Mouse (Mus musculus) adrenal gland, adult (tissue): ENCODE results near the gene Olfr1031.

Experiments
- DNase-seq, 2 experiments: peaks; one replicate each; pipeline ENCODE4 v3.0.0; 2022 to 2023; ENCODE audit warnings: low spot score in 1 of 2; ENCODE audit not compliant: inconsistent age in 2 of 2

Olfr1031 gene

DNA sequence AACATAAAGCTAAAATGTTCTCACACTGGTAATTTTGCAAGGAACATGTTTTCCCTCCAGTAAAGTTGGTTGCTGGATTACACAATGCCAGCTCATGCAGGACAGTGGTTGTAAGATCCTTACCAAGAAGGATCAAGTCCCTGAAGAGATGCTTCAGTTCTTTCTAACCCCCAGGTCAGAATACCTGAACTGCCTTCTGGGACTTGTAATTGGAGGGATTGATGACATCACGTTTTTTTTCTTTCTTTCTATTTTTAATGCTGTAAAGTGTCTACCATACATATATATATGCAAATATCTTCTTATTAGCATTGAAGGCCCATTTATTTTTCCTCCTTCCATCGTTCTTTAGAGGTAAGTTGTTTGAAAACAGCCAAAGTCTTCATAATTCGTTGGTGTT lies at the start of gene Olfr1031:
TSS of gene Olfr1031 (plus strand) at position 301 of the 400 bp plus-strand sequence.
- DNase-seq = no peak

DNA sequence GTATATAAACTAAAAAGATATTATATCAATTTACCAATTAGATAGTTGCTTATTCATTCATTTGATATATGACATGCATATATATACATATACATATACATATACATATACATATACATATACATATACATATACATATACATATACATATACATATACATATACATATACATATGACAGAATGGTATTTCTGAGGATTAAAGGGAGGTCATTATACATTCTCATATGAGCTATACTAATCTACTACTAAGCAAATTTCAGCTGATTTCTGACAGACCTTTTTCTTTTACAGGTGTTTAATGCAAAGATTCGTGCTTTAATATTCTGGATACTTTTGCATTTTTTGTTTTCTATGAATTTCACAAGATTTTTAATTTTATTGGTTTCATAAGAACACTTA lies 40.0 kb upstream of the Olfr1031 start, which contains the start of gene Olfr1028:
TSS of gene Olfr1028 (plus strand) at position 301 of the 400 bp plus-strand sequence.
- no peak for DNase-seq

DNA sequence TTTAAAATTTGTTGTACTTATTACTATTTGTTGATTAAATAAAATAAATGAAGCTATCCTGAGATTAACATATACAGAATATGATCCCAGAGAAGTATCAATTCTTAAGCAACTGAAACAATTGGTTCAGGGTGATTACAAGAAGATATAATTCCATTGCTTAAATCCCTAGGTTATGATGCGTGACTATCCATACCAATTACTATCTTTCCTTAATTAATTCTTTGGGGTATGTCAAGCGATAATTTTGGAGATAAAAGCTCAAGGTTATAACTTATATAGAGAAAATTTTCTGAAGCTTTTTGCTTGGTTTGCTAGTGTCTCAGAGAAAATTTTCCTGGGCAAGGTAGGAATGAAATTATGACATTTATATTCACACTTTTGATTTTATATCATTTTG lies 16.5 kb upstream of the Olfr1031 start, which contains the start of gene Olfr1029:
TSS of gene Olfr1029 (plus strand) at position 301 of the 400 bp plus-strand sequence.
- no peak for DNase-seq

DNA sequence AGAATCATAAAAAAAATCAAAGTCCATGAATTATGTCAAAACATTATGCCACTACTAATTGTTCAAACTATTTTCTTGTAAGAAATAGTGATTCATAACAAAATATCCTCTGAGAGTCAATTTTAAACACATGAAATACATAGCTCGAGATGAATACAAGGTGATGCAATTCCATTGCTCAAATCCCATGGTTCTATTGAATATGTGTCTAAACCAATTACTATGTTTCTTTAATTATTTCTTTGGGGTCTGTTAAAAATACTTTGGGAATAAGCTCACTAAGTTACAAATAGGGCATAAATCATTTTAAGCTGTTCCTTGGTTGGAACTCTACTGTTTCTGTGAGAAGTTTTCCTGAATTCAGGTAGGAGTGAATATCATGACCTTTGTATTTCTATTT lies 11.1 kb upstream of the Olfr1031 start, which contains the start of gene Olfr1030:
TSS of gene Olfr1030 (plus strand) at position 301 of the 400 bp plus-strand sequence.
- DNase-seq = no peak

DNA sequence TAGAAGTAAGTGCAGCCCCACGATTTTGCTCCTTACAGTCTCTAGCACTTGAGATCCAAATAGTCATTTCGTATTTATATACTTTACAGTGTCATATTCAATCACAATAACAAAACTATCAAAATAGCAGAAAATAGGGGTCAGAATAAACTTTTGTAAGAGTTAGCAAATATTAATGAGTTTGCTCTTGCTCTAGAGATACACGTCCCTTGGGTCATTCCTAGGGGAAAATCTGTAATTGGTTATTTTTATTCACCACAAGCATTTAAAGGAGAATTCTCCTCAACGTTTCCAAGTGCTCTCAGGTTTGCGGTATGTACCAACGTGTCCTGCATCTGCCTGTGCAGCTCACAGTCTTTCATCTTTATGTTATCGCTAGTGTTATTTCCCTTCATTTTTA lies 15.1 kb downstream of the Olfr1031 start, which contains the start of gene Olfr1032:
TSS of gene Olfr1032 (plus strand) at position 301 of the 400 bp plus-strand sequence.
- DNase-seq = no peak

DNA sequence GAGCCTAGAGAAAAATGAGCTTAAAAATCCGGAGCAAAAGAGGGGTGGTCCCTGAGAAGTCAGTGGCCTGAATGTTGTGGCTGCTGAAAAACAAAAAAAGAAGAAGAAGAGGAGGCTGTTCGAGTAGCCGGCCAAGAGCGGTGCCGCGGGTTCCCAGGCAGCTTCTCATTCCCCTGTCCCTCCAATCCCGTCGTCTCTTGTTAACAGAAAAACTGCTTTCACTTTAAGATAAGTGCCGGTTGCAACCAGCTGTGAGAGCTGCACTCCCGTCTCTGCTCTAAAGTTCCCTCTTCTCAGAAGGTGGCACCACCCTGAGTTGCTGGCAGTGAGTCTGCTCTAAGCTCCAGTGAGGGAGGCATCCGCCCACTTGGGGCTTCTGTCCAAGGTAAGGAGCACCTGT lies 30.3 kb downstream of the Olfr1031 start, which contains the start of gene Olfr1033:
TSS of gene Olfr1033 (plus strand) at position 228 of the 400 bp plus-strand sequence.
- peak; percentile 4 to 56 for DNase-seq

DNA sequence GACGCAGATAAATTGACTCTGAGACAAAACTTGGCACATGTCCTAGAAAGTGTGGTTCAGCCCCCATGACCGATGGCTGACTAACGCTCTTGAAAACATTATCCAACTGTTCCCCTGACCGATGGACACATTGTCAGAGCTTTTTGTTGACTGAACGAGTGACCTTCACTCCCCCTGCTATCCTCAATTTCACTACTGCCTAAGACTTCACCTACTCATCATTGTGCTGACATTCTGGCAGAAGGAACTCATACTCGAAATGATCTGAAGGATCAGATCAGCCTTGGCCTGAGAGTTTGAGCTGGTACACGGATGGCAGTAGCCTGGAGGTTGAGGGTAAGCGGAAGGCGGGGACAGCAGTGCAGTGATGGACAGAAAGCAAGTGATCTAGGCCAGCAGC lies 31.4 kb downstream of the Olfr1031 start:
- DNase-seq = peak; percentile 22 to 59
